Mouse (Mus musculus) CH12.LX (cell line): ENCODE results near the gene Mmp17. TPM values are rescaled to one million over a fixed set of nuclear protein-coding genes. Genes with fewer than 3 reads are reported as not detected.
A peak's percentile ranks its signal among the peaks of the same experiment; 100 is the strongest.

Experiments
- DNase-seq: peaks from one replicate; pipeline ENCODE4 v3.0.0-alpha.2; 2013; ENCODE audit errors: extremely low read depth
- H3K27ac ChIP-seq: 2 replicates; pipeline ENCODE4 v1.5.1; 2012; ENCODE audit warnings: low read depth, mild to moderate bottlenecking, control low read depth, moderate library complexity; ENCODE audit not compliant: insufficient read depth
- H3K27me3 ChIP-seq: replicated peaks from 2 replicates; pipeline ENCODE3; 2012; ENCODE audit warnings: inconsistent platforms
- H3K36me3 ChIP-seq, 2 experiments: replicated peaks in 1 of 2; 2 replicates each; pipeline versions ENCODE3 to v1.6.1; 2012; ENCODE audit warnings: inconsistent platforms in 1 of 2, low read length in 1 of 2, mild to moderate bottlenecking in 1 of 2, mixed read lengths in 1 of 2, moderate library complexity in 1 of 2; ENCODE audit not compliant: control insufficient read depth in 1 of 2, insufficient read depth in 1 of 2
- H3K4me1 ChIP-seq, 2 experiments: 2 replicates each; pipeline ENCODE4 v1.6.1; 2012; ENCODE audit warnings: inconsistent platforms in 1 of 2, moderate library complexity in 1 of 2; ENCODE audit not compliant: insufficient read depth in 2 of 2, control insufficient read depth in 1 of 2
- H3K4me2 ChIP-seq: 2 replicates; pipeline ENCODE4 v1.6.1; 2012; ENCODE audit warnings: low read depth, mild to moderate bottlenecking, control low read depth; ENCODE audit not compliant: poor library complexity, insufficient read depth, severe bottlenecking
- H3K4me3 ChIP-seq, 3 experiments: fragments of 150-350 bp in 1 of 3; sonication (generic) in 1 of 3; replicated peaks in 1 of 3; 2 replicates each; pipeline versions ENCODE3 to v1.5.1; 2011 to 2012; ENCODE audit warnings: low read depth in 2 of 3, low read length in 2 of 3, mild to moderate bottlenecking in 2 of 3, moderate library complexity in 2 of 3, control low read depth in 1 of 3, improper control_type of control experiment in 1 of 3, inconsistent platforms in 1 of 3, mixed read lengths in 1 of 3; ENCODE audit not compliant: poor library complexity in 1 of 3
- H3K79me2 ChIP-seq: replicated peaks from 2 replicates; pipeline ENCODE4 v1.6.1; 2012; ENCODE audit warnings: mild to moderate bottlenecking, moderate library complexity; ENCODE audit not compliant: control insufficient read depth, poor library complexity, insufficient read depth, severe bottlenecking; ENCODE audit errors: extremely low read depth
- H3K9ac ChIP-seq: 2 replicates; pipeline ENCODE4 v1.6.1; 2012; ENCODE audit warnings: low read depth, mild to moderate bottlenecking, control low read depth, moderate library complexity; ENCODE audit not compliant: insufficient read depth
- H3K9me3 ChIP-seq: replicated peaks from 2 replicates; pipeline ENCODE3; 2012; ENCODE audit warnings: low read length, inconsistent platforms, mixed read lengths
- CHD1 ChIP-seq: IDR thresholded peaks from 2 replicates; pipeline ENCODE4 v1.6.1; 2012; ENCODE audit warnings: low read depth, low read length, improper control_type of control experiment, inconsistent platforms
- CTCF ChIP-seq, 2 experiments: IDR thresholded peaks in 1 of 2; conservative IDR thresholded peaks in 1 of 2; 2 replicates each; pipeline ENCODE4 v1.5.1; 2011 to 2012; ENCODE audit warnings: low read depth in 2 of 2, low read length in 2 of 2, improper control_type of control experiment in 1 of 2, inconsistent platforms in 1 of 2, mild to moderate bottlenecking in 1 of 2, moderate library complexity in 1 of 2
- E2F4 ChIP-seq: IDR thresholded peaks from 2 replicates; pipeline ENCODE4 v1.6.1; 2011; ENCODE audit warnings: low read depth, low read length, improper control_type of control experiment; ENCODE audit not compliant: insufficient replicate concordance
- ELF1 ChIP-seq: IDR thresholded peaks from 2 replicates; pipeline ENCODE4 v1.6.1; 2014; ENCODE audit warnings: low read depth, mild to moderate bottlenecking, inconsistent platforms, low read length, improper control_type of control experiment
- EP300 ChIP-seq: IDR thresholded peaks from 2 replicates; pipeline ENCODE4 v1.6.1; 2011; ENCODE audit warnings: low read length, improper control_type of control experiment
- ETS1 ChIP-seq: conservative IDR thresholded peaks from 2 replicates; pipeline ENCODE4 v1.6.1; 2012; ENCODE audit warnings: low read depth, mild to moderate bottlenecking, inconsistent platforms, low read length, improper control_type of control experiment, moderate library complexity
- HCFC1 ChIP-seq: IDR thresholded peaks from 2 replicates; pipeline ENCODE4 v1.6.1; 2012; ENCODE audit warnings: low read depth, mild to moderate bottlenecking, inconsistent platforms, low read length, improper control_type of control experiment
- JUND ChIP-seq: conservative IDR thresholded peaks from 2 replicates; pipeline ENCODE4 v1.6.1; 2011; ENCODE audit warnings: low read depth, low read length, improper control_type of control experiment
- KAT2A ChIP-seq: IDR thresholded peaks from 2 replicates; pipeline ENCODE4 v1.6.1; 2012; ENCODE audit warnings: low read length, improper control_type of control experiment, inconsistent platforms; ENCODE audit not compliant: insufficient replicate concordance
- MAFK ChIP-seq: IDR thresholded peaks from 2 replicates; pipeline ENCODE4 v1.6.1; 2011; ENCODE audit warnings: low read length, improper control_type of control experiment; ENCODE audit not compliant: insufficient replicate concordance
- MAZ ChIP-seq: IDR thresholded peaks from 2 replicates; pipeline ENCODE4 v1.6.1; 2012; ENCODE audit warnings: low read depth, mild to moderate bottlenecking, inconsistent platforms, low read length, improper control_type of control experiment, moderate library complexity
- MEF2A ChIP-seq: IDR thresholded peaks from 2 replicates; pipeline ENCODE4 v1.6.1; 2014; ENCODE audit warnings: low read depth, mild to moderate bottlenecking, inconsistent platforms, low read length, improper control_type of control experiment, borderline replicate concordance
- MXI1 ChIP-seq: IDR thresholded peaks from 2 replicates; pipeline ENCODE4 v1.6.1; 2011; ENCODE audit warnings: mild to moderate bottlenecking, low read depth, low read length, improper control_type of control experiment
- MYC ChIP-seq: IDR thresholded peaks from 2 replicates; pipeline ENCODE4 v1.6.1; 2011; ENCODE audit warnings: low read depth, mild to moderate bottlenecking, improper control_type of control experiment, low read length
- POLR2A ChIP-seq: IDR thresholded peaks from 2 replicates; pipeline ENCODE4 v1.6.1; 2011; ENCODE audit warnings: low read depth, mild to moderate bottlenecking, improper control_type of control experiment, low read length
- POLR2AphosphoS2 ChIP-seq: IDR thresholded peaks from 2 replicates; pipeline ENCODE4 v1.6.1; 2011; ENCODE audit warnings: low read depth, low read length, improper control_type of control experiment
- RAD21 ChIP-seq: IDR thresholded peaks from 2 replicates; pipeline ENCODE4 v1.6.1; 2011; ENCODE audit warnings: low read depth, mild to moderate bottlenecking, low read length, improper control_type of control experiment, moderate library complexity
- SIN3A ChIP-seq: IDR thresholded peaks from 2 replicates; pipeline ENCODE4 v1.6.1; 2012; ENCODE audit warnings: low read length, improper control_type of control experiment, inconsistent platforms
- SMC3 ChIP-seq: IDR thresholded peaks from 2 replicates; pipeline ENCODE4 v1.6.1; 2011; ENCODE audit warnings: low read depth, low read length, improper control_type of control experiment
- TBP ChIP-seq: conservative IDR thresholded peaks from 2 replicates; pipeline ENCODE4 v1.6.1; 2011; ENCODE audit warnings: low read depth, low read length, improper control_type of control experiment
- USF1 ChIP-seq: IDR thresholded peaks from 2 replicates; pipeline ENCODE4 v1.6.1; 2014; ENCODE audit warnings: low read depth, mild to moderate bottlenecking, inconsistent platforms, low read length, improper control_type of control experiment
- USF2 ChIP-seq: conservative IDR thresholded peaks from 2 replicates; pipeline ENCODE4 v1.6.1; 2011; ENCODE audit warnings: low read depth, low read length, improper control_type of control experiment
- ZC3H11A ChIP-seq: IDR thresholded peaks from 2 replicates; pipeline ENCODE4 v1.6.1; 2012; ENCODE audit warnings: low read depth, mild to moderate bottlenecking, inconsistent platforms, low read length, improper control_type of control experiment
- ZMIZ1 ChIP-seq: IDR thresholded peaks from 2 replicates; pipeline ENCODE4 v1.6.1; 2012; ENCODE audit warnings: low read depth, mild to moderate bottlenecking, inconsistent platforms, low read length, improper control_type of control experiment
- ZNF384 ChIP-seq: IDR thresholded peaks from 2 replicates; pipeline ENCODE4 v1.6.1; 2012; ENCODE audit warnings: low read depth, low read length, improper control_type of control experiment, inconsistent platforms
- dilution Hi-C: fragments of 300-500 bp; cut with MboI; formaldehyde crosslinking; loops from 2 replicates; pipeline ENCODE4 v1.14.3; 2020; ENCODE audit warnings: low sequenced_read_pairs; ENCODE audit not compliant: extremely low pct_unique_long_range_greater_than_20kb, extremely low pct_ligation_motif_present
- in situ Hi-C: fragments of 300-500 bp; cut with MboI; formaldehyde crosslinking; loops from 3 replicates; pipeline ENCODE4 v1.14.3; 2019; ENCODE audit warnings: low sequenced_read_pairs, low pct_ligation_motif_present, low pct_unique_long_range_greater_than_20kb, mixed read lengths
- polyA plus RNA-seq: library from polyadenylated mRNA; unstranded; fragments of >175 nt; gene quantifications from 2 replicates; pipeline ENCODE4 v1.2.1, GENCODE M21; 2012; ENCODE audit warnings: low read depth; ENCODE audit not compliant: insufficient read length
- total RNA-seq, 2 experiments: library from RNA; depleted of rRNA; stranded (reverse); fragments of 300-350 nt in 1 of 2; fragments of >200 nt in 1 of 2; gene quantifications; 2 replicates each; pipeline ENCODE4 v1.2.3; 2012 to 2014

Gene Mmp17
- total RNA-seq (2012; rRNA removed) (0.34 and 0.51 TPM in 2 replicates), total RNA-seq (2014; rRNA removed) (not detected in 2 replicates), polyA plus RNA-seq (not detected in 2 replicates)

GRCm38 (mm10) chr5:129583761-129584582, at the start of gene Mmp17:
Gene Mmp17 (plus strand): TSS chr5:129584169.
- Histone ChIP-seq H3K27ac (no peak within 1 kb of the TSS), H3K79me2 (no peaks in the 10 kb centered on the region), H3K4me3 (peak within 1 kb of the TSS in 1 of 3 experiments; percentile 51), H3K9me3 (peaks cover 26% of the 10 kb centered on the region), H3K27me3 (peaks cover 61% of the 10 kb centered on the region), H3K9ac (peak within 1 kb of the TSS; percentile 6; the same call in 1 of the 2 replicates), H3K36me3 (no peaks in the 10 kb centered on the region), H3K4me1 (no peaks in the 10 kb centered on the region), H3K4me2 (peak within 1 kb of the TSS; percentile 76)
- in situ Hi-C loops, result loop anchor here (10.0 kb wide), 1 partner anchor 519 kb away; no protein-coding TSS in a partner anchor
- no peak for TF ChIP-seq ETS1
- no peak for TF ChIP-seq HCFC1
- no peak for TF ChIP-seq MEF2A
- TF ChIP-seq E2F4, result no peak
- TF ChIP-seq JUND, result no peak
- no peak for TF ChIP-seq USF1
- TF ChIP-seq KAT2A, result no peak
- no peak for TF ChIP-seq POLR2AphosphoS2
- TF ChIP-seq TBP, result no peak
- TF ChIP-seq SMC3, result peak; percentile 16
- no peak for TF ChIP-seq MAFK
- TF ChIP-seq ZMIZ1, result no peak
- TF ChIP-seq MXI1, result 0 out of 2 replicates have a peak, but pooled peaks have one; percentile 32
- TF ChIP-seq ZC3H11A, result no peak
- TF ChIP-seq ZNF384, result no peak
- peak; percentile 49 for TF ChIP-seq RAD21
- TF ChIP-seq EP300, result no peak
- TF ChIP-seq CHD1, result no peak
- peak; percentile 39; the same call in 1 of the 2 replicates for TF ChIP-seq ELF1
- peak in 1 of 2 experiments; percentile 71; a peak in 2 of 4 replicates for TF ChIP-seq CTCF (conservative IDR thresholded peaks at IDR 0.05 in 1 of 2, IDR thresholded peaks at IDR 0.05 in 1 of 2; ENCODE audit: low read depth in 2 of 2, low read length in 2 of 2)
- 0 out of 2 replicates have a peak, but pooled peaks have one; percentile 27 for TF ChIP-seq SIN3A
- no peak for TF ChIP-seq MAZ
- no peak for TF ChIP-seq MYC
- peak; percentile 23; the same call in 1 of the 2 replicates for TF ChIP-seq POLR2A
- TF ChIP-seq USF2, result no peak
- dilution Hi-C loops, result no loop called here
- no peak for DNase-seq
